Mouse (Mus musculus): Measurements from ENCODE around the gene Aktip. TPM values are rescaled to one million over a fixed set of nuclear protein-coding genes. Genes with fewer than 3 reads are reported as not detected.

Aktip gene
- total RNA-seq, 1 experiment = 22.8 TPM

GRCm38 (mm10) chr8:91148643-91149178 is 51.1 kb downstream of the Aktip start:
- in situ Hi-C loops (cut with MboI; ENCODE audit: low sequenced_read_pairs in 2 of 2, unreplicated experiment in 2 of 2) = no loop called here
- TF ChIP-seq MAFK (IDR thresholded peaks at IDR 0.05; ENCODE audit: insufficient read depth, low read depth, low read length) (no peak), CHD2 (IDR thresholded peaks at IDR 0.05; ENCODE audit: low read depth, low read length) (no peak), HCFC1 (IDR thresholded peaks at IDR 0.05; ENCODE audit: borderline replicate concordance, insufficient read depth, low read length) (no peak), ZC3H11A (IDR thresholded peaks at IDR 0.05; ENCODE audit: borderline replicate concordance, low read depth, low read length) (no peak), ZNF384 (IDR thresholded peaks at IDR 0.05; ENCODE audit: low read depth, low read length) (no peak)
- no peak overlapping the region for H3K4me3 ChIP-seq (ENCODE audit: insufficient read depth in 1 of 2, low read depth in 1 of 2, low read length in 2 of 2, poor library complexity in 1 of 2, severe bottlenecking in 1 of 2)

DNA sequence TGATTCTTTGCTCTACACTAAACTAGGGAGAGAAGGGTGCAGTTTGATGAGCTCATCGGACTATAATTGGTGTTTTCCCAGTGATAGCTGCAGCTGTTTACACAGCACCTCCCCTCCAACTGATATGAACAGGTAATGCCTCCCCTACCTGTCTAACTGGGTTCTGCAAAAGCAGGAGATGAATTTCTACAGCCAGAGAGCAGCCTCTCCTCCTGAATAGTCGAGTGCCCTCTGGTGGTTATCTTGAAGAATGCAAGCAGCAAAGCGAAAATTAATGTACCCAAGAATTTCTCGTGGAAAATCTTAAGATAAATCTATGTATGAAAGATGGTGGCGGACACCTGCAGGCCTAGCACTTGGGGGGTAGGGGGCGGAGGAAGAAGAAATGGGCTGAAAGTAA is 52.1 kb downstream of the Aktip start:
- peak; percentile 55; the same call in 1 of the 2 replicates for TF ChIP-seq ZC3H11A (IDR thresholded peaks at IDR 0.05; ENCODE audit: borderline replicate concordance, low read depth, low read length)
- TF ChIP-seq ZNF384 (IDR thresholded peaks at IDR 0.05; ENCODE audit: low read depth, low read length) = no peak
- DNase-seq (ENCODE audit: low read depth, low spot score) = no peak
- in situ Hi-C loops (cut with MboI; ENCODE audit: low sequenced_read_pairs in 2 of 2, unreplicated experiment in 2 of 2) = no loop called here

More at GRCm38 (mm10) chr8:91148643-91149178, 51.1 kb downstream of the Aktip start:
- Histone ChIP-seq H3K9me3 (ENCODE audit: control insufficient read depth, insufficient read depth, low read depth, low read length) (no peaks in the 10 kb centered on the region), H3K4me1 (ENCODE audit: control insufficient read depth in 2 of 2, insufficient read depth in 2 of 2, low read length in 2 of 2, poor library complexity in 1 of 2) (no peaks in the 10 kb centered on the region; a peak in 1 of 4 replicates), H3K27ac (ENCODE audit: insufficient read depth, low read depth, low read length, poor library complexity, severe bottlenecking) (no peak overlapping the region), H3K9ac (ENCODE audit: insufficient read depth, low read depth, low read length, poor library complexity, severe bottlenecking) (no peak overlapping the region), H3K36me3 (ENCODE audit: control insufficient read depth, insufficient read depth, low read length, poor library complexity, severe bottlenecking) (no peaks in the 10 kb centered on the region)
- DNase-seq (ENCODE audit: low read depth, low spot score) = no peak

DNA sequence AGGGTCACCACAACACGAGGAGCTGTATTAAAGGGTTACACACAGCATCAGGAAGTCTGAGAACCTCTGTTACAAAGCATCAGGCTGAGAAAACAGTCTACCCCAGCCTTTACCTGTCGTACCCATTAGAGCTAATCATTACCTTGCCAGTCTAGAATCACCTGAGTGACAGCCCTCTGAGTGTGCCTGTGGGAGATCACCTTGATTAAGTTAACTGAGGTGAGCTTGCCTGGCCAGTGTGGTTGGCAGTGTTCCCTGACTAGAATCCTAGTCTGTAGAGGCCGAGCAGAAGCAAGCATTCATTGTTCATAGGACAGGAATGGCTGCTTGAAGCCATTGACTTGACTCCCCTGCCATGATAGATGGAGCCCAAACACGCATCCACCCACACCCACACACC is 58.9 kb downstream of the Aktip start:
- in situ Hi-C loops (cut with MboI; ENCODE audit: low sequenced_read_pairs in 2 of 2, unreplicated experiment in 2 of 2) = no loop called here
- no peak for DNase-seq (ENCODE audit: low read depth, low spot score)
- Histone ChIP-seq H3K4me3 (ENCODE audit: insufficient read depth in 1 of 2, low read depth in 1 of 2, low read length in 2 of 2, poor library complexity in 1 of 2, severe bottlenecking in 1 of 2) (no peak overlapping the region), H3K4me1 (ENCODE audit: control insufficient read depth in 2 of 2, insufficient read depth in 2 of 2, low read length in 2 of 2, poor library complexity in 1 of 2) (no peaks in the 10 kb centered on the region; a peak in 1 of 4 replicates), H3K9me3 (ENCODE audit: control insufficient read depth, insufficient read depth, low read depth, low read length) (no peaks in the 10 kb centered on the region), H3K27ac (ENCODE audit: insufficient read depth, low read depth, low read length, poor library complexity, severe bottlenecking) (no peak overlapping the region), H3K36me3 (ENCODE audit: control insufficient read depth, insufficient read depth, low read length, poor library complexity, severe bottlenecking) (no peaks in the 10 kb centered on the region), H3K9ac (ENCODE audit: insufficient read depth, low read depth, low read length, poor library complexity, severe bottlenecking) (no peak overlapping the region)
- TF ChIP-seq HCFC1 (IDR thresholded peaks at IDR 0.05; ENCODE audit: borderline replicate concordance, insufficient read depth, low read length) = no peak
- TF ChIP-seq ZC3H11A (IDR thresholded peaks at IDR 0.05; ENCODE audit: borderline replicate concordance, low read depth, low read length) = no peak
- TF ChIP-seq ZNF384 (IDR thresholded peaks at IDR 0.05; ENCODE audit: low read depth, low read length) = no peak
- TF ChIP-seq CHD2 (IDR thresholded peaks at IDR 0.05; ENCODE audit: low read depth, low read length) = no peak
- TF ChIP-seq MAFK (IDR thresholded peaks at IDR 0.05; ENCODE audit: insufficient read depth, low read depth, low read length) = no peak

More for the DNA sequence above, 52.1 kb downstream of the Aktip start:
- no peak overlapping the region for H3K9ac ChIP-seq (ENCODE audit: insufficient read depth, low read depth, low read length, poor library complexity, severe bottlenecking)
- no peak overlapping the region for H3K4me3 ChIP-seq (ENCODE audit: insufficient read depth in 1 of 2, low read depth in 1 of 2, low read length in 2 of 2, poor library complexity in 1 of 2, severe bottlenecking in 1 of 2)
- no peaks in the 10 kb centered on the region for H3K36me3 ChIP-seq (ENCODE audit: control insufficient read depth, insufficient read depth, low read length, poor library complexity, severe bottlenecking)
- no peaks in the 10 kb centered on the region for H3K9me3 ChIP-seq (ENCODE audit: control insufficient read depth, insufficient read depth, low read depth, low read length)
- H3K27ac ChIP-seq (ENCODE audit: insufficient read depth, low read depth, low read length, poor library complexity, severe bottlenecking) = no peak overlapping the region
- no peaks in the 10 kb centered on the region; a peak in 1 of 4 replicates for H3K4me1 ChIP-seq (ENCODE audit: control insufficient read depth in 2 of 2, insufficient read depth in 2 of 2, low read length in 2 of 2, poor library complexity in 1 of 2)

DNA sequence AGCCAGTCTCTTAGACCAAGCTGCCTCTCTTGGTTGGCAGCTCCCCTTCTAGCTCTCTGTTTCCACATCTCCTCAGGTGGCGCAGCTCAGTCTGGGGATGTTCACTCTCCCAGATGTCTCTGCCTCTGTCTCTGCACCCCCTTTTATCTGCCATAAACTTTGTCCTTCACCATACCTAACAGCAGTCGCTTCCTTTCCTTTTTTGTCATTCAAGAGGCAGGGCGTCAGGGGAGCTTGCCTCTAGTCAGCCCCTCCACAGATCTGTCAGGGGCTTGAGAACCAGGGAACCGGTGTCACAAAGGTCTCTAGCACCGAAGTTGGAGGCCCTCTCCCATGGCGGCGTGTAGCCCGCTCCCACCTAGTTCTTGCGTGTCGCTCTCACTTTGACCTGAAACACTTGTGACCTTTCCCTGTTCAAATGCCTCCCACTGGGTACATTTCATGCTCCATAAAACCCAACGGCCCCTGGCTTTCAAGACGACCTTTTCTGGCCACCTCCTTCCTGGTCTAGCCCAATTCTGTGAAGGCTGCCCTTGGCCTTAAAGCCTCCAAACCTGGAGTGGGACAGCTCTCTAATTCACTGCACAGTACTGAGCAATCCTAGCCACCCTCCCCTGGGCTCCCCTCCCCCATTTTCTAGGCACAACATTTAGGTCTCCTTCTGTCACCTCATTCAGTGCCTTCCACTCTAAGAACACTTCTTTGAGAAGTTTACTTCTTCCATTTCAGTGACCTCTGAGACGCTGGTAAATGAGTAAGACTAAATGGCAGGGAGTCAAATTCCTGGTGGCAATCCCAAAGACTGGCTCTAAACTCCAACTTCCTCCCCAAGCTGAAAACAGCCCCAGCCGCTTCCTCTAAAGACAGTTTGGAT is 64.2 kb downstream of the Aktip start:
- in situ Hi-C loops (cut with MboI; ENCODE audit: low sequenced_read_pairs in 2 of 2, unreplicated experiment in 2 of 2) = no loop called here
- TF ChIP-seq ZC3H11A (IDR thresholded peaks at IDR 0.05; ENCODE audit: borderline replicate concordance, low read depth, low read length) (no peak), MAFK (IDR thresholded peaks at IDR 0.05; ENCODE audit: insufficient read depth, low read depth, low read length) (no peak), ZNF384 (IDR thresholded peaks at IDR 0.05; ENCODE audit: low read depth, low read length) (no peak), HCFC1 (IDR thresholded peaks at IDR 0.05; ENCODE audit: borderline replicate concordance, insufficient read depth, low read length) (no peak), CHD2 (IDR thresholded peaks at IDR 0.05; ENCODE audit: low read depth, low read length) (no peak)
- Histone ChIP-seq H3K36me3 (ENCODE audit: control insufficient read depth, insufficient read depth, low read length, poor library complexity, severe bottlenecking) (peaks cover 2% of the 10 kb centered on the region; the same call in 1 of the 2 replicates), H3K4me3 (ENCODE audit: insufficient read depth in 1 of 2, low read depth in 1 of 2, low read length in 2 of 2, poor library complexity in 1 of 2, severe bottlenecking in 1 of 2) (peak overlapping the region in 1 of 2 experiments; percentile 35; a peak in 2 of 4 replicates), H3K9me3 (ENCODE audit: control insufficient read depth, insufficient read depth, low read depth, low read length) (no peaks in the 10 kb centered on the region), H3K27ac (ENCODE audit: insufficient read depth, low read depth, low read length, poor library complexity, severe bottlenecking) (peak overlapping the region; percentile 28; the same call in 1 of the 2 replicates), H3K9ac (ENCODE audit: insufficient read depth, low read depth, low read length, poor library complexity, severe bottlenecking) (peak overlapping the region; percentile 29; the same call in 1 of the 2 replicates), H3K4me1 (ENCODE audit: control insufficient read depth in 2 of 2, insufficient read depth in 2 of 2, low read length in 2 of 2, poor library complexity in 1 of 2) (peaks cover 4 to 11% of the 10 kb centered on the region in 2 experiments; a peak in 2 of 4 replicates)
- no peak for DNase-seq (ENCODE audit: low read depth, low spot score)
